Mouse (Mus musculus) limb, embryonic 12.5 days (tissue): ENCODE measurements around the gene Ap2b1. TPM values are rescaled to one million over a fixed set of nuclear protein-coding genes. Genes with fewer than 3 reads are reported as not detected.

ENCODE experiments used
- ATAC-seq: fragments of 200-750 bp; cut with Nextera tagmentation; 2 replicates; pipeline ENCODE4 v1.8.0; 2017; ENCODE audit warnings: low read depth, moderate TSS enrichment; ENCODE audit not compliant: insufficient number of reproducible peaks, insufficient read depth, low FRiP score, low TSS enrichment
- H3K27ac ChIP-seq: fragments of 300-500 bp; sonication (generic); 2 replicates; pipeline ENCODE4 v1.5.1; 2016; ENCODE audit warnings: mild to moderate bottlenecking, moderate library complexity
- H3K27me3 ChIP-seq: fragments of 300-500 bp; sonication (generic); 2 replicates; pipeline ENCODE4 v1.6.1; 2016; ENCODE audit warnings: mild to moderate bottlenecking, moderate library complexity
- H3K36me3 ChIP-seq: fragments of 300-500 bp; sonication (generic); 2 replicates; pipeline ENCODE4 v1.6.1; 2016; ENCODE audit warnings: mild to moderate bottlenecking, moderate library complexity
- H3K4me1 ChIP-seq: fragments of 300-500 bp; sonication (generic); replicated peaks from 2 replicates; pipeline ENCODE4 v1.6.1; 2016
- H3K4me2 ChIP-seq: fragments of 300-500 bp; sonication (generic); 2 replicates; pipeline ENCODE4 v1.6.1; 2016; ENCODE audit warnings: mild to moderate bottlenecking, moderate library complexity
- H3K4me3 ChIP-seq: fragments of 300-500 bp; sonication (generic); replicated peaks from 2 replicates; pipeline ENCODE4 v1.5.1; 2016; ENCODE audit warnings: mild to moderate bottlenecking
- H3K9ac ChIP-seq: fragments of 300-500 bp; sonication (generic); replicated peaks from 2 replicates; pipeline ENCODE4 v1.6.1; 2016; ENCODE audit warnings: mild to moderate bottlenecking, moderate library complexity
- H3K9me3 ChIP-seq: fragments of 300-500 bp; sonication (generic); 2 replicates; pipeline ENCODE4 v1.6.1; 2016; ENCODE audit warnings: mild to moderate bottlenecking, moderate library complexity
- WGBS: fragments of 180-500 bp; shearing (Covaris S2); methylation state at CpG from one replicate; pipeline ENCODE4 v1.1.7; 2016; 5-methylcytosine and 5-hydroxymethylcytosine counted together
- polyA plus RNA-seq: library from polyadenylated mRNA; unstranded; fragments of >200 nt; fragmentation: Nextera tagmentation; extraction: Ambion mirVana; gene quantifications from 2 replicates; pipeline ENCODE4 v1.2.1, GENCODE M21; 2016

The Ap2b1 gene
- polyA plus RNA-seq, 1 experiment from 2014 or later: 56.1 TPM

GRCm38 (mm10) chr11:83282084-83282483 is 16.7 kb upstream of the Ap2b1 start:
- Histone ChIP-seq H3K36me3 (no peaks in the 10 kb centered on the region), H3K4me1 (no peaks in the 10 kb centered on the region), H3K4me3 (no peak overlapping the region), H3K27me3 (no peaks in the 10 kb centered on the region; the same call in 1 of the 2 replicates), H3K4me2 (no peak overlapping the region), H3K27ac (no peak overlapping the region), H3K9ac (no peak overlapping the region), H3K9me3 (no peaks in the 10 kb centered on the region)
- 53% methylated on average over 2 of the region's 2 CpGs for WGBS
- ATAC-seq: no peak

DNA sequence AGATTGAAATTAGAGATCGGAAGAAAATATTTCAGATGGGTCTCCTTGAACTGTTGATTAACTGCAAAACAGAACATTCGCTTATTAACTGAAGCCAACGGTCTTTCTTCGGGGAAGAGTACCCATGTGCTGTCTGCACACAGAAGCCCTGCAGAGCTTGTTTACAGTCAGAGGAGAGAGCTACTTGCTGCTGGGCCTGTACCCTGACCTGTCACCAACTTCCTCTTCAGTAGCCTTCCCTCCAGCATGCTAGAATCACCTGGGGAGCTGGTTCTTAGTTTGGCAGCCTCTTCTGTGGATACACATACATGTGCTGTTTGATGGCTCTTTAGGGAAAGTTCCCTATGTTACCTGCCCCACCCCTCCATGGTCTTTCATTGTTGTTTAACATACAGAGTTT is 13.2 kb upstream of the Ap2b1 start:
- H3K9ac ChIP-seq: no peak overlapping the region
- H3K27ac ChIP-seq: no peak overlapping the region
- H3K4me3 ChIP-seq: no peak overlapping the region
- no peak for ATAC-seq
- no peaks in the 10 kb centered on the region for H3K36me3 ChIP-seq
- H3K9me3 ChIP-seq: no peaks in the 10 kb centered on the region
- H3K4me2 ChIP-seq: no peak overlapping the region
- H3K4me1 ChIP-seq: no peaks in the 10 kb centered on the region
- WGBS: 87% methylated on average over 4 of the region's 4 CpGs
- no peaks in the 10 kb centered on the region for H3K27me3 ChIP-seq

GRCm38 (mm10) chr11:83286566-83286965 is 12.3 kb upstream of the Ap2b1 start, which contains the start of gene Slfn14:
TSS of gene Slfn14 (minus strand) at chr11:83286726.
- ATAC-seq: no peak
- Histone ChIP-seq H3K36me3 (no peaks in the 10 kb centered on the region), H3K27ac (no peak within 1 kb of the TSS), H3K9ac (no peak within 1 kb of the TSS), H3K9me3 (no peaks in the 10 kb centered on the region), H3K4me3 (no peak within 1 kb of the TSS), H3K4me2 (no peak within 1 kb of the TSS), H3K4me1 (0 out of 2 replicates have a peak, but pooled peaks cover 4% of the 10 kb centered on the region), H3K27me3 (no peaks in the 10 kb centered on the region)
- WGBS: 69% methylated on average over 1 of the region's 1 CpGs

DNA sequence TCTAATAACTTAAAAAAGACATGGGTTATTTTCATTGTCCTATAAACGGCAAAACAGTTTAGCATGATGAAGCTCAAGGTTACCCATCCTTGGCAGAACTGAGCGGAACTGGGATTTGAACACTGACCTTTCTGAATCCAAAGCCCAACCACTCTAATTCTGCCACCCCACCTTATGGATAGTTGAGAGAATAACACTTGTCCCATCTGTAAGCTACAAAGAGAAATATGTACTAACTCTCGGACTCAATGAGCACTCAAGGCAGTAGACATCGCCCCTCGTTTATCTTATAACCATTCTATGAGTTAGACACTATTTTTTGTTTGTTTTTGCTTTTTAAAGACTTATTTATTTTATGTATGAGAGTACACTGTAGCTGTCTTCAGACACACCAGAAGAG is 9.8 kb upstream of the Ap2b1 start:
- Histone ChIP-seq H3K27ac (no peak overlapping the region), H3K9ac (no peak overlapping the region), H3K4me3 (no peak overlapping the region), H3K27me3 (no peaks in the 10 kb centered on the region), H3K4me1 (peaks cover 14% of the 10 kb centered on the region), H3K36me3 (no peaks in the 10 kb centered on the region), H3K4me2 (no peak overlapping the region), H3K9me3 (no peaks in the 10 kb centered on the region)
- no peak for ATAC-seq
- 91% methylated on average over 5 of the region's 5 CpGs for WGBS

GRCm38 (mm10) chr11:83289633-83290032 is 9.2 kb upstream of the Ap2b1 start:
- H3K9ac ChIP-seq: no peak overlapping the region

DNA sequence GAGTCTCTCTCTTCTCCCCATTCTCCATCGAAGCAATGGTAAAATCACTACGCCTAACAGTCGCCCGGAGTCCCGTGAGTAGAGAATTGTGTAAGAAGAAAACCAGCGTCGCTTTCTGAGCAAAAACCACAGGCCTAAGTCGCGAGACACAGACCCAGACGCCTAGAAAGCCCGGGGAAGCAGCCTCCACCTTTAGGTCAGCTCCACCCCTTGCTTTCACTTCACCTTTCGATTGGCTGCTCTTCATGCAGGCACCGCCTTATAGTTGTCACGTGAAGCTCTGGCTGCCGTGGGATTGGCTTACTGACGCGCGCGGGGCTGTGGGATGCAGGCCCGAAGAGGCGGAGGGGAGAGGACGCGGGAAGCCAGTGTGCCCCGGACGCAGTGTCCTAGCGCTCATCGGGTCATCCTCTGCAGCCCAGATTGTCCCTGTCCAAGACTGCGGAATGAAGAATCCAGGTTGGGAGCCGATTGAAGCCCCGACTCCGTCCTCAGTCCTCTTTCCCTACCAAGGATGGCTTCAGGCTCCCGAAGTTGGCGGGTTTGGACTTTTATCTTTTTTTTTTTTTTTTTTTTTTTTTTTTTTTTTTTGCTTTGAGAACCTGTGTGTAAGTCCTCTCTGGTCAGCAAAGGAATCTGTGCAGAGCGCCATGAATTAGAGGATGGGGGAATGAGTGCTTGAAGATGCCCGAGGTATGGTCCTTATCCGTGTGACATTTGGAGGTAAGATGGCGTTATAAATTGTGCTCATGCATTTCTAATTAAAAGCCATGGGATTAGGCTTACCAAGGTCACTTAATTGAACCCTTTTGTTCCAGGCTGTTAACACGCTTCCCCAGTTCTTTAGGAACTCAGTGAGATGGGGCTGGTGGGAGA is 7.2 kb upstream of the Ap2b1 start:
- Histone ChIP-seq H3K4me3 (peak overlapping the region; percentile 67), H3K27me3 (no peaks in the 10 kb centered on the region), H3K9me3 (no peaks in the 10 kb centered on the region), H3K27ac (peak overlapping the region; percentile 87), H3K4me2 (peak overlapping the region; percentile 79), H3K36me3 (peaks cover 17% of the 10 kb centered on the region), H3K4me1 (peaks cover 14% of the 10 kb centered on the region), H3K9ac (peak overlapping the region; percentile 81)
- WGBS: under 1% methylated on average over 38 of the region's 38 CpGs
- peak; percentile 98 for ATAC-seq

More at GRCm38 (mm10) chr11:83289633-83290032, 9.2 kb upstream of the Ap2b1 start:
- H3K4me1 ChIP-seq: peaks cover 14% of the 10 kb centered on the region
- 75% methylated on average over 2 of the region's 2 CpGs for WGBS
- no peaks in the 10 kb centered on the region for H3K27me3 ChIP-seq
- no peak overlapping the region for H3K4me3 ChIP-seq
- H3K27ac ChIP-seq: no peak overlapping the region
- no peaks in the 10 kb centered on the region for H3K9me3 ChIP-seq
- no peak overlapping the region for H3K4me2 ChIP-seq
- no peaks in the 10 kb centered on the region; the same call in 1 of the 2 replicates for H3K36me3 ChIP-seq
- ATAC-seq: no peak

GRCm38 (mm10) chr11:83292251-83292587 is 6.6 kb upstream of the Ap2b1 start:
- Histone ChIP-seq H3K4me2 (peak overlapping the region; percentile 79), H3K27me3 (no peaks in the 10 kb centered on the region), H3K27ac (no peak overlapping the region), H3K9me3 (no peaks in the 10 kb centered on the region), H3K9ac (peak overlapping the region; percentile 81), H3K4me3 (peak overlapping the region; percentile 67), H3K4me1 (peaks cover 15% of the 10 kb centered on the region), H3K36me3 (peaks cover 21% of the 10 kb centered on the region)
- ATAC-seq: no peak
- 5% methylated on average over 5 of the region's 5 CpGs for WGBS

DNA sequence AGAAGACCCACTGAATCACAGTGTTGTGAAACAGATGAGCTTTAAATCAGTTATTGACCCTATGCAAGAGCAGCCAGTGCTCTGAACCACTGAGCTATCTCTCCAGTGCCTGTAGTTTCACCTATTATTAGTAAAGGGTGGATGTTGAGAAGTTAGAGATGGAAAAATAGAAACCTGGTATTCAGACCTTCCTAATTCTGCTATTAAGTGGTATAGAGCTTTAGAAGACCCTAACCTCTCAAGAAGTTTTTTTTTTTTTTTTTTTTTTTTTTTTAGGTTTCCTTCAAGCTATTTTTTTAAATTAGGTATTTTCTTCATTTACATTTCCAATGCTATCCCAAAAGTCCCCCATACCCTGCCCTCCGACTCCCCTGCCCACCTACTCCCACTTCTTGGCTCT is 5.6 kb upstream of the Ap2b1 start:
- 94% methylated on average over 1 of the region's 1 CpGs for WGBS
- Histone ChIP-seq H3K9ac (peak overlapping the region; percentile 81), H3K4me3 (peak overlapping the region; percentile 67), H3K27me3 (no peaks in the 10 kb centered on the region), H3K4me2 (peak overlapping the region; percentile 79), H3K27ac (no peak overlapping the region), H3K9me3 (no peaks in the 10 kb centered on the region), H3K4me1 (peaks cover 24% of the 10 kb centered on the region), H3K36me3 (peaks cover 23% of the 10 kb centered on the region)
- no peak for ATAC-seq

- Histone ChIP-seq H3K9ac (no peak overlapping the region), H3K9me3 (no peaks in the 10 kb centered on the region), H3K4me3 (no peak overlapping the region), H3K27me3 (no peaks in the 10 kb centered on the region), H3K4me1 (peaks cover 26% of the 10 kb centered on the region), H3K4me2 (no peak overlapping the region), H3K27ac (no peak overlapping the region), H3K36me3 (peaks cover 23% of the 10 kb centered on the region)
- ATAC-seq: no peak
- WGBS: 97% methylated on average over 2 of the region's 2 CpGs
These were observed 4.7 kb upstream of the Ap2b1 start for GRCm38 (mm10) chr11:83294133-83294532.

DNA sequence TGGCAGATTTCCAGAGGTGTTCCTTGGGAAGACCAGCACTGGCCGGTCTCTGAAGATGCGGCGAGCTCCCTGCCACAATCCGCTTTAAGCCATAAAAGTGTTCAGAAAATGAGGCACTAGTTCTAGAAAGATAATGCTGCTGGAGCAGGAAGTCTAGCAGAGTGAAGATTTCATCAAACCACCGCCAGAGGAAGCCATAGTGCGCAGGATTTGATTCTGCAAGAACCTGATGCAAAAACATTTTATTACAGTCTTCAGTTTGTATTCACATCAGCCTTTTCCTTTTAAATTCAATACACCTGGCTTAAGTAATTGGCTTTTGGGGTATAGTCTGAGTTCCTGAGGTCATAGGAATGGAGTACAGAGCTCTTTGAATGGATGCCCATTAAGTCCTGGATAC is 1.0 kb upstream of the Ap2b1 start:
- Histone ChIP-seq H3K27me3 (no peaks in the 10 kb centered on the region), H3K9me3 (no peaks in the 10 kb centered on the region), H3K36me3 (peaks cover 23% of the 10 kb centered on the region), H3K9ac (peak overlapping the region; percentile 73), H3K27ac (peak overlapping the region; percentile 86; the same call in 1 of the 2 replicates), H3K4me2 (peak overlapping the region; percentile 82), H3K4me1 (peaks cover 21% of the 10 kb centered on the region), H3K4me3 (peak overlapping the region; percentile 73)
- ATAC-seq: no peak
- 80% methylated on average over 6 of the region's 6 CpGs for WGBS

- WGBS: 91% methylated on average over 9 of the region's 9 CpGs
These were observed 900 bp downstream of the Ap2b1 start for GRCm38 (mm10) chr11:83299724-83300123.

More at GRCm38 (mm10) chr11:83299724-83300123, 900 bp downstream of the Ap2b1 start:
- Histone ChIP-seq H3K27me3 (no peaks in the 10 kb centered on the region), H3K9ac (no peak overlapping the region), H3K4me2 (peak overlapping the region; percentile 82; the same call in 1 of the 2 replicates), H3K9me3 (no peaks in the 10 kb centered on the region), H3K27ac (no peak overlapping the region), H3K36me3 (peaks cover 23% of the 10 kb centered on the region), H3K4me3 (no peak overlapping the region), H3K4me1 (peaks cover 28% of the 10 kb centered on the region)
- no peak for ATAC-seq
